Mouse (Mus musculus) forebrain, embryonic 15.5 days (tissue): ENCODE data around the gene Mctp1. TPM values are rescaled to one million over a fixed set of nuclear protein-coding genes. Genes with fewer than 3 reads are reported as not detected.

Experiments
- ATAC-seq: fragments of 200-750 bp; cut with Nextera tagmentation; replicated peaks from 2 replicates; pipeline ENCODE4 v1.8.0; 2017; ENCODE audit warnings: mild to moderate bottlenecking, moderate TSS enrichment, moderate library complexity
- H3K27ac ChIP-seq: fragments of 300-500 bp; sonication (generic); replicated peaks from 2 replicates; pipeline ENCODE4 v1.5.1; 2015; ENCODE audit warnings: mild to moderate bottlenecking, inconsistent platforms
- H3K27me3 ChIP-seq: fragments of 300-500 bp; sonication (generic); 2 replicates; pipeline ENCODE4 v1.6.1; 2015; ENCODE audit warnings: inconsistent platforms
- H3K36me3 ChIP-seq: fragments of 300-500 bp; sonication (generic); 2 replicates; pipeline ENCODE4 v1.6.1; 2015; ENCODE audit warnings: mild to moderate bottlenecking, inconsistent platforms
- H3K4me1 ChIP-seq: fragments of 300-500 bp; sonication (generic); 2 replicates; pipeline ENCODE4 v1.6.1; 2015; ENCODE audit warnings: inconsistent platforms
- H3K4me2 ChIP-seq: fragments of 300-500 bp; sonication (generic); replicated peaks from 2 replicates; pipeline ENCODE4 v1.6.1; 2015; ENCODE audit warnings: mild to moderate bottlenecking, inconsistent platforms
- H3K4me3 ChIP-seq: fragments of 300-500 bp; sonication (generic); 2 replicates; pipeline ENCODE4 v1.5.1; 2015; ENCODE audit warnings: mild to moderate bottlenecking, inconsistent platforms
- H3K9ac ChIP-seq: fragments of 300-500 bp; sonication (generic); replicated peaks from 2 replicates; pipeline ENCODE4 v1.6.1; 2015; ENCODE audit warnings: mild to moderate bottlenecking, inconsistent platforms
- H3K9me3 ChIP-seq: fragments of 300-500 bp; sonication (generic); 2 replicates; pipeline ENCODE4 v1.6.1; 2016; ENCODE audit warnings: inconsistent platforms
- WGBS: fragments of 180-500 bp; shearing (Covaris S2); methylation state at CpG from one replicate; pipeline ENCODE4 v1.1.7; 2015; ENCODE audit warnings: mixed read lengths; 5-methylcytosine and 5-hydroxymethylcytosine counted together
- polyA plus RNA-seq: library from polyadenylated mRNA; unstranded; fragments of >200 nt; fragmentation: Nextera tagmentation; extraction: Ambion mirVana; gene quantifications from 2 replicates; pipeline ENCODE4 v1.2.1, GENCODE M21; 2015

Gene Mctp1
- polyA plus RNA-seq, 1 experiment from 2014 or later, result 5.1 TPM

DNA sequence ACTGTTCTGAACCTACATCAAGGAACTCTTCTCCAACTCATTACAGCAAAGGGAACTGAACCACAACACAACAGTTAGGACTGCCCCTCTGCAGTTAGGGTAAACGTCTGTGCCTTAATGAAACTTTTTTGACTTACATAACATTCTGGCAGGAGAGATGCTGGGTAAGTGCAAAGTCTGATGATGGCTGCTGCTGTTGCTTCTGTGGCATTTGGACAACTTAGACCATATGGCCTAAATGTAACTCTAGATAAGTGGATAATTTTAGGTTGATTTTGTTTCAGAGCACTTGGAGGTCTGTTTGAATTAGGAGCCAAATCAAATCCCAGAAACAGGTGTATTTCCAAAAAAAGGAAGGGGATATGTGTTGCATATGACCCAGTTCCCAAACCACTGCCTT is 470.0 kb downstream of the Mctp1 start:
- Histone ChIP-seq H3K4me1 (peaks cover 8% of the 10 kb centered on the region), H3K9ac (no peak overlapping the region), H3K4me3 (no peak overlapping the region), H3K4me2 (no peak overlapping the region), H3K36me3 (no peaks in the 10 kb centered on the region), H3K27ac (no peak overlapping the region), H3K9me3 (no peaks in the 10 kb centered on the region), H3K27me3 (no peaks in the 10 kb centered on the region)
- WGBS, result 42% methylated on average over 1 of the region's 1 CpGs
- ATAC-seq, result no peak

DNA sequence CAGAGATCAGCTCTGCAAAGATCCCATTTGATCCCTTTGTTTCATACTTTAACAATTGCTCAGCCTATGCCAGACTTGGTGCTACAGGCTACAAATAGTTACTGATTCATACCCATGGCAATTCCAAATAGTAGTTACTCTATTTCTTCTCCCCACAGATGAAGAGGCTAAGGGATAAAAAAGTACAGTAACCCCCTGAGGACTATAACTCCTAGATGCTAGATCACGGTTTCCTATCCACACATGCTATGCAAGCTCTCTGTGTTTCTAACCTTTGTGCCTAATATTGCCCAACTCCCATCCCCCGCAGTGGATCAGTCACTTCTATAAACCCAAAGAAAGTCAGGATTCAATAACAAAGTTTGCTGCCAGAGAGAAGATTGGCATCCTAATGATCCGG is 470.7 kb downstream of the Mctp1 start:
- Histone ChIP-seq H3K4me3 (no peak overlapping the region), H3K27me3 (no peaks in the 10 kb centered on the region), H3K27ac (no peak overlapping the region), H3K9me3 (no peaks in the 10 kb centered on the region), H3K36me3 (no peaks in the 10 kb centered on the region), H3K9ac (no peak overlapping the region), H3K4me1 (peaks cover 8% of the 10 kb centered on the region), H3K4me2 (no peak overlapping the region)
- no peak for ATAC-seq
- WGBS, result 82% methylated on average over 3 of the region's 3 CpGs

DNA sequence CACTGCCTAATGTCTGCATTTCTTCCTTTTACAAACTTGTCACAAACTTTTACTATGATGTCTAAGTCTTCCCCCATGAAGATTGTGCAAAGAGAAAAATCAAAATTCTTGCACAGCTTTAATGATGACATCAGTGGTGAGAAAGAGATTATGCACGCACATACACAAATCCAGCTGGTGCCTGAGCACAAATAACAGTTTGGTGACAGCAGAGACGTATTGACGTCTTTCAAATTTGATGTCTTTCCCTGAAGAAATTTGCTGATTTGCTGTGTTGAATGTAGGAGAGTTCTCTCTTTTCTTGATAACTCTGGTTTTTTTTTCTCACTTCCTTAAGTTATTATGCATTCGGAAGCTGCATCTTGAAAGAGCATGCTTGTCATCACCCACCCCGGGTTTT is 472.7 kb downstream of the Mctp1 start:
- H3K27me3 ChIP-seq, result no peaks in the 10 kb centered on the region
- no peak for ATAC-seq
- H3K4me3 ChIP-seq, result no peak overlapping the region
- no peaks in the 10 kb centered on the region for H3K36me3 ChIP-seq
- 55% methylated on average over 5 of the region's 5 CpGs for WGBS
- H3K27ac ChIP-seq, result no peak overlapping the region
- no peaks in the 10 kb centered on the region for H3K9me3 ChIP-seq
- H3K4me1 ChIP-seq, result no peaks in the 10 kb centered on the region
- H3K9ac ChIP-seq, result no peak overlapping the region
- no peak overlapping the region for H3K4me2 ChIP-seq

DNA sequence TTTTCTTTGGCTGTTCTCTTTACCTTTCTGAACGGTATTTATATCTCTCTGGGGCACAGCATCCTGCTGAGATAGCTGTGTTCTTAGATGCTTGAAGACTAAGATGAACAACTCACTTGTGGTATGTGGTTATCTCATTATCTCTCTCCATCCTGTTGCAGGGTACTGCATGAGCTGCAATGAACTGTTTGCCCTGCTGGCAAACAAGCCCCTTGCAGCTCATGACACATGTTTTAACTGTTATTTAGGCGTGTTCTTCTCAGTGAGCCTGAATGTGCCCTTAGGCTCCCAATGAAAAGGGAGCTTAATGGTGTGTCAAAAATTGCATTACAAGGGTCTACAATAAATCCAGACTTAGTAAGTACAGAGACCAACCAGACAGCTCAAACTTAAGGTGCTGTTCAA is 473.7 kb downstream of the Mctp1 start:
- no peak; the same call in 1 of the 2 replicates for ATAC-seq
- Histone ChIP-seq H3K4me1 (no peaks in the 10 kb centered on the region), H3K36me3 (no peaks in the 10 kb centered on the region), H3K27ac (no peak overlapping the region), H3K27me3 (no peaks in the 10 kb centered on the region), H3K9ac (no peak overlapping the region), H3K4me2 (no peak overlapping the region), H3K4me3 (no peak overlapping the region), H3K9me3 (no peaks in the 10 kb centered on the region)
- 22% methylated on average over 2 of the region's 2 CpGs for WGBS

DNA sequence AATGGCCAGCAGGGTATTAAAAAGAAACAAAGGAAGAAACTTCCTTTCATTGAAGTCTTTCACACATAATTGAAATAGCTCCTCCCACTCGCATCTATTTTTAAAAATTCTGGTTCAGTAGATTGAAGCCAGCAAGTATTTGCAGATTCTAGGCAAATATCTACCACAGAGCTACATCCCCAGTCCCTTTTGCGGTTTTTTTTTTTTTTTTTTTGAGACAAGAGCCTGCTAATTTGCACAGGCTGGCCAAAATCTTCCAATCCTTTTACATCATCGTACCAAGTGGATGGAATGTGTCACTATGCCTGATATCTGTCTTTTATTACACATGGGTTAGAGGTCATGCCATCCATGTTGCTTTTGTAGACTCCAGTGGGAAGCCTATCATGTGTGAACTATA is 486.0 kb downstream of the Mctp1 start:
- ATAC-seq, result no peak
- 82% methylated on average over 3 of the region's 3 CpGs for WGBS
- Histone ChIP-seq H3K9me3 (no peaks in the 10 kb centered on the region), H3K4me2 (no peak overlapping the region), H3K9ac (no peak overlapping the region), H3K27me3 (no peaks in the 10 kb centered on the region), H3K36me3 (no peaks in the 10 kb centered on the region), H3K4me3 (no peak overlapping the region), H3K4me1 (0 out of 2 replicates have a peak, but pooled peaks cover 8% of the 10 kb centered on the region), H3K27ac (no peak overlapping the region)

DNA sequence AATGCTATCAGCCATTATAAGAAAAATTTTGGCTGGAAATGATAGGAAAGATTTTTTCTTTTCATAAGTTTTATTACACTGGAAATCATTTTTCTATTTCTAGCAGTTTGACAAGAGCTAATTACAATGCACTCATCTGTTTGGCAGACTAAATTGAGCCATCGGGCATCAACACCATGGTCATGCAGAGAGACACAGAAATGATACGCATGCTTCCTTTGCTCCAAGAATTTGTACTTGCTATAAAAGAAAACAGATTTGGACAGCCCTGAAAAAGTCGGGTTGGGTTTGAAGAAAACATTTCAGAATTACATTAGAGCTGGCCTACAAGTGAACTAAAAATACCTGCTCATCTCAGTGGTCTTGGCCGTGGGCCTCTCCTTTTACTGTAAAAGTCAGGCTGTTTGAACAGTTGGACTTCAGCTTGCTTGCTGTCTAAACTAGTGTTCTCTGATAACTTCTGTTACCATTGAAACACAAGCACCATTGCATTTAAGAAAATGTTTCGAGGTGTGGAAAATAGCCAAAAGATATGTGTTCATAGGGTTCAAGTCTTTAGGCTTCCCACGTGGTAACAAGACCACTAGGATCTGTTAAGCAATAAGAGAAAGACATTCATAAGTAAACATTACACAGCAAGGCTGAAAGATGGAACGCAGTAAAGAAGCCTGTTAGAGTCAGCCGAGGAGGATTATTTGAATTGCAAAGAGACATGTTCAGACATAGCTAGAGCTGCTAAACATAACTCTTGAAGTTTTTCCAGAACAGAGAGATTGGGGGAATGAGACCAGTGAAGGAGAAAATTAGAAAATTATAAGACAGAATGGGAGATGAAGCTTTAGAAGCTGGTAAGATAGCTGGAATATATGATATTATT is 493.8 kb downstream of the Mctp1 start:
- no peaks in the 10 kb centered on the region for H3K27me3 ChIP-seq
- no peak overlapping the region for H3K4me3 ChIP-seq
- WGBS, result 78% methylated on average over 8 of the region's 8 CpGs
- no peak overlapping the region for H3K4me2 ChIP-seq
- no peak overlapping the region for H3K27ac ChIP-seq
- H3K4me1 ChIP-seq, result 0 out of 2 replicates have a peak, but pooled peaks cover 8% of the 10 kb centered on the region
- no peak for ATAC-seq
- H3K9me3 ChIP-seq, result no peaks in the 10 kb centered on the region
- H3K36me3 ChIP-seq, result no peaks in the 10 kb centered on the region
- no peak overlapping the region for H3K9ac ChIP-seq

DNA sequence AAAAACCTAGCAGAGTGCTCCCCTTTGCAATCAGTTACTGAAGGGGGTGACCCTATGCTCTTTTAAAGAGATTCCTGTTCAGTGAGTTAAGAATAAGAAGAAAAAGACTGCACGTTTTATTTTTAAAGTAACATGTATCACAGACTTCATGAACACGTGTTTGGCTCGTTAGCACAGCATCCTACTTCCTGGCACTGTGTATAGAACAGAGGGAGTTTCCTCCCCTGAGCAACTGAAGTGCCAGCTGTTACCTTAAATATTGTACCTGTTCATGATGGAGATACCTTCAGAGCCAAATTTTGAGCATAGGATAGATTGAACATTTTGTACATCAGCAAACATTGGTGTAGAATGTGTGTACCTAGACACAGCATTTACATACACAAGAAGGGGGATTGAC is 494.7 kb downstream of the Mctp1 start:
- Histone ChIP-seq H3K4me1 (0 out of 2 replicates have a peak, but pooled peaks cover 8% of the 10 kb centered on the region), H3K9me3 (no peaks in the 10 kb centered on the region), H3K36me3 (no peaks in the 10 kb centered on the region), H3K4me2 (no peak overlapping the region), H3K4me3 (no peak overlapping the region), H3K27ac (no peak overlapping the region), H3K27me3 (no peaks in the 10 kb centered on the region), H3K9ac (no peak overlapping the region)
- 33% methylated on average over 3 of the region's 3 CpGs for WGBS
- ATAC-seq, result peak; percentile 69; the same call in 1 of the 2 replicates

DNA sequence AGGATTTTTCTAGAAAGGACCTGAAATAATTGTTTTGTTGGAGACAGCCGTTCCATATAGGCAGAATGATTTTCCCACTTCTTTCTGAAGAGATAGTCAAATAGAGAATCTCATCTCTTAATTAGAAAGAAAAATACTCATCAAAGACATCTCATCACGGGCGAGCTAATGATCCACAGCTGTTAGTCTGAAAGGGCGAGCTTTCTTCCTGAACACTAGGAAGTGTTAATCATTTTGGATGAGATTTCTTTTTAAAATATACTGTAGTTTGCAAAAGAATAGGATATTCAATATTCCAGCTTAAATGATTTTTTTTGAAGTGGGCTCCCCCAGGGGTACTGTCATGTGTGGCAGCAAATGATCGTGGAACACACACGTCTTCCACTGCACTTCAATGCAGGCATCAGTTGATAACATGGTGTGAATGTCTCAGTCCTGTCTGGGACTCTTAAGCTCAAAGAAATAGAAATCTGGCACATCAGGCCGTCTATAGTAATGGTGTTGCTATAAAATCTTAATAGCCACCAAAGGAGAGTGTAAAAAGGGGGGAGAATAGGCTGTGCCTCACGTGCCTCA is 500.3 kb downstream of the Mctp1 start:
- ATAC-seq, result peak; percentile 66
- H3K4me3 ChIP-seq, result no peak overlapping the region
- no peak overlapping the region for H3K9ac ChIP-seq
- H3K4me1 ChIP-seq, result no peaks in the 10 kb centered on the region
- H3K36me3 ChIP-seq, result no peaks in the 10 kb centered on the region
- 57% methylated on average over 8 of the region's 8 CpGs for WGBS
- H3K4me2 ChIP-seq, result no peak overlapping the region
- H3K27me3 ChIP-seq, result no peaks in the 10 kb centered on the region
- H3K27ac ChIP-seq, result peak overlapping the region; percentile 49; the same call in 1 of the 2 replicates
- H3K9me3 ChIP-seq, result no peaks in the 10 kb centered on the region

DNA sequence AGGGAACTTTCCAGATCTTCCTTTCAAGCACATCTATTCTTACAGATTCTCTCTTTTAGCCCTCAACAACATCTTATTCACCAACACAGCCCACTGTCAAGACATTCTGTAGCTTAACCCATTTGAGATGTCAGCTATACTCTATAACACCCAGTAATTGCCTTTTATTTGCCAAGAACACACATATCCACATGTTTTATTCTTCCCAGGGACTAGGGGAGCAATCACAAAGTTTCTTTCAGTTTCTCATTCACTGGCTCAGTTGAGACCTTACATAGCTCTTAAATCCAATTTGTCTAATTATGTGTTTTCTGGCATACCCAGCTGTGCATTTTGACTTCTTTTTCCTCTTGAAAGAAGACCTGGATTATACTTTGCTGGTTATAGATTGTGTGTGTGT is 508.7 kb downstream of the Mctp1 start:
- no peak for ATAC-seq
- Histone ChIP-seq H3K4me1 (no peaks in the 10 kb centered on the region), H3K27me3 (no peaks in the 10 kb centered on the region), H3K36me3 (no peaks in the 10 kb centered on the region), H3K9ac (no peak overlapping the region), H3K27ac (no peak overlapping the region), H3K4me3 (no peak overlapping the region), H3K4me2 (no peak overlapping the region), H3K9me3 (no peaks in the 10 kb centered on the region)

DNA sequence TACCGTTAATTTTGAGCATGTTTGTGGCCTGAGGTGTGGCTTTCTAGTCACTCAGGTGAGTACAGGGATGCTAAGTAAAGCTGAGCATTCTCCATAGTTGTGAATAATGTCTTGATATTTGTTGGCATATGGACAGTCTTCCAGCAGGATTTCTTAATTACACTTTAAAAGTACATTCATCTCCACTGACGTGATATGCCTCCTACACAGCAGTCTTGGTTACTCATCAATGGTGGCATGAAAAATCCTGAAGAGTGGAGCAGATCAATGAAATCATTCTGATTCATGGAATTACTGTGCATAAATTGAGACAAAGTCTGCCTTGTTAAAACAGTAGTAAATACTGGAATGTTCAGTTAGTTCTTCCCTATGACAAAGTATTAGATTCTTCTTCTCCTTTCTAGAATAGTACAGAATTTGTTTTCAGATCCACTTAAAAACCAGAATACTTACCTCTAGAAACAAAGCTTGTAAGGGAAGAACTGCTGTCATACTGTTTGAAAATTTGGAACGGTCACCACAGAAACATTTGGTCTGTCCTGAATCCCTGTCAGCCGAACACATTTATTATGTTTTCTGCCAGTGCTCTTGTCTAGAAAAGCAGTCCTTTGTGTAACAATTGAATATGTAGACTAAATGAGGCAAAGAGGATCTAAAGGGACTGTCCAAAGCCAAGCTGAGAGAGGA is 511.6 kb downstream of the Mctp1 start:
- Histone ChIP-seq H3K4me3 (no peak overlapping the region), H3K9ac (no peak overlapping the region), H3K9me3 (no peaks in the 10 kb centered on the region), H3K4me1 (no peaks in the 10 kb centered on the region), H3K27ac (no peak overlapping the region), H3K27me3 (no peaks in the 10 kb centered on the region), H3K36me3 (no peaks in the 10 kb centered on the region), H3K4me2 (no peak overlapping the region)
- ATAC-seq, result no peak
- WGBS, result 76% methylated on average over 4 of the region's 4 CpGs

DNA sequence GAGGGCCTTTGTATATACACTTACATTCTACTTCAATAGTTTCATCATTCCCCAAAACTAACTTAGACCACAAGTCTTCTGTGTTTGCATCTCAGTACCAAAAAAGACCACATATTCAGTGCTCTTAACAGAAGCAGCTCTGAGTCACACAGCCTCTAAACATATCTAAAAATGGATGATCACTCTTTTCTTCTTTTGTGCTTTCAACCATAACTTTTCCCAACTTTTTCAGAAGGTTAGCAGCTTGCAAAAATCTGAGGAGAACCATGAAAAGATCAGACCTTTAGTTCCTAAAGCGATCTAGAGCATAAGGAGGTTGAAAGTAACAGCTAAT is 512.1 kb downstream of the Mctp1 start:
- Histone ChIP-seq H3K27me3 (no peaks in the 10 kb centered on the region), H3K4me1 (no peaks in the 10 kb centered on the region), H3K27ac (no peak overlapping the region), H3K4me2 (no peak overlapping the region), H3K36me3 (no peaks in the 10 kb centered on the region), H3K4me3 (no peak overlapping the region), H3K9ac (no peak overlapping the region), H3K9me3 (no peaks in the 10 kb centered on the region)
- WGBS, result 83% methylated on average over 1 of the region's 1 CpGs
- ATAC-seq, result no peak

DNA sequence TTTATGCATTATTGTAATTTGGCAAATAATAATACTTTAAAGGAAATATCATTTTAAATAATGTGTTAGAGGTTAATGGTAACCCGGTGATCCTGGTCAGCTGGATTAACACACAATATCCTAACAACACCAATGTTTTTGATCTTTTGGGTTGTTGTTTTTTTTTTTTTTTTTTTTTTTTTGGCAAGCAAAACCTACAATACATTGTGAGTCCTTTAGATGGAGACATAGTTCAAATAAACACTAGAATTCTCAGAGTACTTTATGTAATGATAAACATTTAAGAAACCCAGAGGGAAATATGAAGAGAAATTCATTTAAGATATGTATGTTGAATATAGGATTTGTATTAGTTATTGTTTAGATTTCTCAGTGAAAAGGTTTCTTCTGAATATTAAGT is 534.0 kb downstream of the Mctp1 start:
- no peak for ATAC-seq
- H3K4me2 ChIP-seq, result no peak overlapping the region
- H3K9me3 ChIP-seq, result no peaks in the 10 kb centered on the region
- no peaks in the 10 kb centered on the region for H3K27me3 ChIP-seq
- H3K27ac ChIP-seq, result no peak overlapping the region
- no peaks in the 10 kb centered on the region for H3K36me3 ChIP-seq
- no peaks in the 10 kb centered on the region for H3K4me1 ChIP-seq
- H3K9ac ChIP-seq, result no peak overlapping the region
- 94% methylated on average over 1 of the region's 1 CpGs for WGBS
- no peak overlapping the region for H3K4me3 ChIP-seq
